Mouse (Mus musculus): Measurements from ENCODE around the gene Lrrc41.

GRCm38 (mm10) chr4:116057559-116057958, 17.5 kb upstream of the Lrrc41 start:
- TF ChIP-seq CTCF (IDR thresholded peaks at IDR 0.05; ENCODE audit: low read depth) (no peak), EP300 (IDR thresholded peaks at IDR 0.05; ENCODE audit: low read depth) (no peak)
